Mouse (Mus musculus): ENCODE measurements around the gene Pdk3.

GRCm38 (mm10) chrX:93732407-93732806, 99.6 kb downstream of the Pdk3 start:
- no peak for TF ChIP-seq POLR2A (IDR thresholded peaks at IDR 0.05; ENCODE audit: extremely low read depth, insufficient read depth, low read length)
- TF ChIP-seq CTCF (IDR thresholded peaks at IDR 0.05; ENCODE audit: low read depth, low read length): no peak
